ENCODE assay signal across 8 mouse cellular contexts in the genomic region with DNA sequence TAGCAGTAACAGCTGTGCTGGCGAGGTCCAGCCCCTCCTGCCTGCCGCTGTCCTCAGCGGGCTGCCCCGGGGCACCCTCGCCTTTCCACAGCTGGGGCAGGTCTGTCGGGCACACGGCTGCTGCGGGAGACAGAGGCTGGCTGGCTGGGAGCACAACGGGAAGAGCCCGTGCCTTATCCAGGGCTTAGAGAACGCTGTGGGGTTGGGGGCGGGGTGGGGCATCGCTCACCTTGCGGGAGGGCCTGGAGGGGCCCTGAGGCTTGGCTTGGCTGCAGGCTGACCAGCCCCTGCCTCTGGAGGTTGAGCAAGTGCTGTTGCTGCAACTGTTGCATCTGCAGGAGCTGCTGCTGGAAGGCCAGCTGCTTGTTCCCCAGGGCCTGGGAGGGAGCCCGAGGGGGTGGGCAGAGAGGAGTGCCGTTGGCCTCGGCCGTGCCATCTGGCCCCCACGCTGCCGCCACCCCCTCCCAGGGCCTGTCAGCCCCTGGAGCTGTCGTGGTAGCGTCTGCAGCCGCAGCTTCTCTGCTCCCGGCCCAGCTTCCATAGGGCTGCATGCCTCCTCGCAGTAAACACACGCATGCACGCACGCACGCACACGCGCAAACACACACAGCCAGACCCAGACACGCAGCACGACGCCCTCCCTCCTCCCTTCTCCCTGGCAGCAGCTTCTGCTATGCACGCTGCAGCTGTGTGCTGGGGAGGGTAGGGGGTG. TPM values are rescaled to one million over a fixed set of nuclear protein-coding genes. Genes with fewer than 3 reads are reported as not detected.
DNase-seq lines count a peak whose midpoint lies in the region; ATAC-seq and TF ChIP-seq lines count a peak whose summit lies in the region.

No protein-coding gene starts in this region.

- WGBS in forebrain, embryonic 16.5 days, result 8% methylated on average over 32 of the region's 35 CpGs
- 31% methylated on average over 35 of the region's 35 CpGs for WGBS in intestine, embryonic 15.5 days
- 66% methylated on average over 33 of the region's 35 CpGs for WGBS in liver, postnatal 0 days (ENCODE audit: insufficient replicate concordance)

- no peaks in the 10 kb centered on the region for H3K9me3 ChIP-seq in ES-Bruce4 (replicated peaks; ENCODE audit: control insufficient read depth, insufficient read depth, low read length, poor library complexity, severe bottlenecking)
- no peaks in the 10 kb centered on the region for H3K9me3 ChIP-seq in forebrain, embryonic 16.5 days (ENCODE audit: control insufficient read depth, low read length)
- no peaks in the 10 kb centered on the region for H3K9me3 ChIP-seq in intestine, embryonic 15.5 days
- no peaks in the 10 kb centered on the region for H3K9me3 ChIP-seq in liver, postnatal 0 days (ENCODE audit: low read length)

- H3K4me1 ChIP-seq in ES-Bruce4 (ENCODE audit: control insufficient read depth, insufficient read depth, low read length), result peaks cover 36% of the 10 kb centered on the region
- peaks cover 51% of the 10 kb centered on the region for H3K4me1 ChIP-seq in forebrain, embryonic 16.5 days (replicated peaks; ENCODE audit: control insufficient read depth, insufficient read depth, low read length)
- peaks cover 49% of the 10 kb centered on the region for H3K4me1 ChIP-seq in intestine, embryonic 15.5 days (replicated peaks)
- peaks cover 9% of the 10 kb centered on the region for H3K4me1 ChIP-seq in liver, postnatal 0 days (ENCODE audit: insufficient read depth)

- H3K9ac ChIP-seq in ES-Bruce4 (ENCODE audit: low read depth, poor library complexity, severe bottlenecking), result no peak overlapping the region
- peak overlapping the region; percentile 76 for H3K9ac ChIP-seq in forebrain, embryonic 16.5 days (replicated peaks; ENCODE audit: low read depth, low read length)
- H3K9ac ChIP-seq in intestine, embryonic 15.5 days, result peak overlapping the region; percentile 23
- H3K9ac ChIP-seq in liver, postnatal 0 days (replicated peaks), result peak overlapping the region; percentile 18

- no peaks in the 10 kb centered on the region for H3K27me3 ChIP-seq in ES-Bruce4 (ENCODE audit: control insufficient read depth, insufficient read depth, low read length, poor library complexity, severe bottlenecking)
- no peaks in the 10 kb centered on the region for H3K27me3 ChIP-seq in forebrain, embryonic 16.5 days (replicated peaks; ENCODE audit: control insufficient read depth, insufficient read depth, low read length)
- no peaks in the 10 kb centered on the region for H3K27me3 ChIP-seq in intestine, embryonic 15.5 days (replicated peaks)
- no peaks in the 10 kb centered on the region for H3K27me3 ChIP-seq in liver, postnatal 0 days (ENCODE audit: insufficient read depth, low read length)

- H3K36me3 ChIP-seq in ES-Bruce4 (ENCODE audit: control insufficient read depth, insufficient read depth, low read length, poor library complexity, severe bottlenecking), result no peaks in the 10 kb centered on the region
- peaks cover 7% of the 10 kb centered on the region; the same call in 1 of the 2 replicates for H3K36me3 ChIP-seq in forebrain, embryonic 16.5 days (ENCODE audit: control insufficient read depth, insufficient read depth)
- H3K36me3 ChIP-seq in intestine, embryonic 15.5 days, result peaks cover 28% of the 10 kb centered on the region
- H3K36me3 ChIP-seq in liver, postnatal 0 days (replicated peaks; ENCODE audit: insufficient read depth, low read length), result peaks cover 22% of the 10 kb centered on the region

- ATAC-seq in cerebellum, adult (ENCODE audit: insufficient number of reproducible peaks, low FRiP score, low TSS enrichment), result peak; percentile 38; the same call in 1 of the 2 replicates
- ATAC-seq in forebrain, embryonic 16.5 days, result peak; percentile 80
- ATAC-seq in intestine, embryonic 15.5 days, result peak; percentile 31
- ATAC-seq in liver, postnatal 0 days, result peak; percentile 43

- H3K4me2 ChIP-seq in forebrain, embryonic 16.5 days (ENCODE audit: low read length), result peak overlapping the region; percentile 57
- peak overlapping the region; percentile 41 for H3K4me2 ChIP-seq in intestine, embryonic 15.5 days (replicated peaks)
- H3K4me2 ChIP-seq in liver, postnatal 0 days (ENCODE audit: low read depth, low read length), result peak overlapping the region; percentile 44

- 0 out of 2 replicates have a peak, but pooled peaks have one; percentile 9 for TF ChIP-seq EP300 in ES-Bruce4 (IDR thresholded peaks at IDR 0.05; ENCODE audit: insufficient read depth, low read depth, low read length)
- TF ChIP-seq EP300 in liver, postnatal 0 days (IDR thresholded peaks at IDR 0.05; ENCODE audit: low read depth), result no peak

- DNase-seq in liver, postnatal 0 days, result peak; percentile 57
- peak; percentile 79 for DNase-seq in right cerebral cortex, postnatal 25 days
- DNase-seq in ovary, postnatal 36 days (ENCODE audit: low spot score), result no peak
- DNase-seq in c-Kit-positive CD71-positive TER-119-positive erythroid progenitor cells, embryonic 14.5 days (ENCODE audit: low spot score), result no peak

- TF ChIP-seq CTCF in ES-Bruce4 (IDR thresholded peaks at IDR 0.05; ENCODE audit: low read depth, low read length), result no peak
- TF ChIP-seq CTCF in liver, postnatal 0 days (IDR thresholded peaks at IDR 0.05; ENCODE audit: low read depth), result no peak

- no peak overlapping the region for H3K4me3 ChIP-seq in ES-Bruce4 (ENCODE audit: low read depth, low read length)
- H3K4me3 ChIP-seq in forebrain, embryonic 16.5 days (replicated peaks; ENCODE audit: low read length), result peak overlapping the region; percentile 50
- 0 out of 2 replicates have a peak overlapping the region, but pooled peaks have one; percentile 4 for H3K4me3 ChIP-seq in intestine, embryonic 15.5 days (replicated peaks)
- peak overlapping the region; percentile 25 for H3K4me3 ChIP-seq in liver, postnatal 0 days (ENCODE audit: low read depth, low read length)

- no peak overlapping the region for H3K27ac ChIP-seq in ES-Bruce4 (ENCODE audit: insufficient read depth, low read length)
- H3K27ac ChIP-seq in forebrain, embryonic 16.5 days (ENCODE audit: low read length), result peak overlapping the region; percentile 93
- no peak overlapping the region for H3K27ac ChIP-seq in intestine, embryonic 15.5 days
- H3K27ac ChIP-seq in liver, postnatal 0 days (ENCODE audit: low read depth), result peak overlapping the region; percentile 60

- TF ChIP-seq POLR2A in ES-Bruce4 (IDR thresholded peaks at IDR 0.05; ENCODE audit: insufficient read depth, low read length), result no peak

RNA-seq across cellular contexts. Expression of a gene that starts 44.0 kb away (rescaled TPM):
- 22.3 and 27.9 TPM in 2 replicates for polyA plus RNA-seq in ES-Bruce4 (2011; ENCODE audit: insufficient read depth, insufficient read length, low read depth, missing spikeins)
- 2.0 and 2.5 TPM in 2 replicates for polyA plus RNA-seq in forebrain, embryonic 16.5 days (2015; fragmentation: Nextera tagmentation; extraction: Ambion mirVana)
- 8.3 and 9.5 TPM in 2 replicates for polyA plus RNA-seq in intestine, embryonic 15.5 days (2015; fragmentation: Nextera tagmentation; extraction: Ambion mirVana)
- polyA plus RNA-seq in liver, postnatal 0 days (2015; fragmentation: Nextera tagmentation; extraction: Ambion mirVana), result 0.82 TPM in 2 replicates

RNA-seq across cellular contexts. Expression of a gene that starts 45.9 kb away (rescaled TPM):
- polyA plus RNA-seq in ES-Bruce4 (2011; ENCODE audit: insufficient read depth, insufficient read length, low read depth, missing spikeins), result 44.2 and 52.3 TPM in 2 replicates
- 29.1 and 29.6 TPM in 2 replicates for polyA plus RNA-seq in forebrain, embryonic 16.5 days (2015; fragmentation: Nextera tagmentation; extraction: Ambion mirVana)
- 22.3 and 24.9 TPM in 2 replicates for polyA plus RNA-seq in intestine, embryonic 15.5 days (2015; fragmentation: Nextera tagmentation; extraction: Ambion mirVana)
- polyA plus RNA-seq in liver, postnatal 0 days (2015; fragmentation: Nextera tagmentation; extraction: Ambion mirVana), result 5.9 and 6.2 TPM in 2 replicates

Comparison
In these comparisons a context has a peak if more than half of its experiments do, and no peak if none do; other contexts are left out.
1. H3K27ac ChIP-seq: peak in forebrain, embryonic 16.5 days (single experiment) and liver, postnatal 0 days (single experiment); none in ES-Bruce4 (single experiment) and intestine, embryonic 15.5 days (single experiment).
2. DNase-seq: peak in liver, postnatal 0 days (single experiment) and right cerebral cortex, postnatal 25 days (single experiment); none in ovary, postnatal 36 days (single experiment) and c-Kit-positive CD71-positive TER-119-positive erythroid progenitor cells, embryonic 14.5 days (single experiment).
3. Peak in every context shown above with its lines, with median percentiles within 50 percentile points of each other: ATAC-seq and H3K4me2 ChIP-seq.